Mouse (Mus musculus): ENCODE measurements around the gene Endov.

The Endov gene

GRCm38 (mm10) chr11:119545741-119546495 lies 54.8 kb downstream of the Endov start:
- DNase-seq (ENCODE audit: low spot score), result peak; percentile 65

GRCm38 (mm10) chr11:119546496-119547182 lies 55.5 kb downstream of the Endov start:
- DNase-seq (ENCODE audit: low spot score), result no peak

- peak; percentile 40 for DNase-seq (ENCODE audit: low spot score)
Observed at GRCm38 (mm10) chr11:119547183-119547921, 56.2 kb downstream of the Endov start, which contains the start of gene Nptx1. Nptx1 (minus strand) TSS chr11:119547753.

GRCm38 (mm10) chr11:119547951-119548591 lies 56.9 kb downstream of the Endov start:
- peak; percentile 47 for DNase-seq (ENCODE audit: low spot score)

- no peak for DNase-seq (ENCODE audit: low spot score)
Observed at GRCm38 (mm10) chr11:119548741-119549370, 57.7 kb downstream of the Endov start.

- DNase-seq (ENCODE audit: low spot score), result no peak
Observed at GRCm38 (mm10) chr11:119549371-119549811, 58.2 kb downstream of the Endov start.

- DNase-seq (ENCODE audit: low spot score), result no peak
Observed at GRCm38 (mm10) chr11:119550546-119551335, 59.6 kb downstream of the Endov start.

GRCm38 (mm10) chr11:119551468-119551867 lies 60.3 kb downstream of the Endov start:
- DNase-seq (ENCODE audit: low spot score), result no peak

- DNase-seq (ENCODE audit: low spot score), result no peak
Observed at GRCm38 (mm10) chr11:119552301-119552700, 61.2 kb downstream of the Endov start.

- DNase-seq (ENCODE audit: low spot score), result no peak
Observed at GRCm38 (mm10) chr11:119552902-119553802, 62.0 kb downstream of the Endov start.

- DNase-seq (ENCODE audit: low spot score), result no peak
Observed at GRCm38 (mm10) chr11:119554706-119555105, 63.6 kb downstream of the Endov start.

GRCm38 (mm10) chr11:119555170-119555569 lies 64.0 kb downstream of the Endov start:
- no peak for DNase-seq (ENCODE audit: low spot score)

GRCm38 (mm10) chr11:119557940-119558869 lies 67.1 kb downstream of the Endov start:
- peak; percentile 45 for DNase-seq (ENCODE audit: low spot score)

GRCm38 (mm10) chr11:119558870-119559610 lies 67.9 kb downstream of the Endov start:
- DNase-seq (ENCODE audit: low spot score), result peak; percentile 69

All from embryo, embryonic 10 days (tissue).